Mouse (Mus musculus) midbrain, embryonic 15.5 days (tissue): ENCODE measurements at regions not wholly inside any gene's neighbourhood (a gene's known extent, or its start where the extent isn't known, plus 50 kb on each side); places are given as distances from the start of the nearest gene placed in this dataset.

Experiments
- ATAC-seq: fragments of 200-750 bp; cut with Nextera tagmentation; replicated peaks from 2 replicates; pipeline ENCODE4 v1.8.0; 2017; ENCODE audit warnings: moderate TSS enrichment
- H3K27ac ChIP-seq: fragments of 300-500 bp; sonication (generic); 2 replicates; pipeline ENCODE4 v1.5.1; 2015; ENCODE audit warnings: mild to moderate bottlenecking, inconsistent platforms
- H3K27me3 ChIP-seq: fragments of 300-500 bp; sonication (generic); replicated peaks from 2 replicates; pipeline ENCODE4 v1.6.1; 2015; ENCODE audit warnings: inconsistent platforms
- H3K36me3 ChIP-seq: fragments of 300-500 bp; sonication (generic); replicated peaks from 2 replicates; pipeline ENCODE4 v1.6.1; 2015; ENCODE audit warnings: inconsistent platforms
- H3K4me1 ChIP-seq: fragments of 300-500 bp; sonication (generic); 2 replicates; pipeline ENCODE4 v1.6.1; 2015; ENCODE audit warnings: inconsistent platforms
- H3K4me2 ChIP-seq: fragments of 300-500 bp; sonication (generic); 2 replicates; pipeline ENCODE4 v1.6.1; 2015; ENCODE audit warnings: inconsistent platforms, mild to moderate bottlenecking, moderate library complexity
- H3K4me3 ChIP-seq: fragments of 300-500 bp; sonication (generic); 2 replicates; pipeline ENCODE4 v1.5.1; 2015; ENCODE audit warnings: mild to moderate bottlenecking, inconsistent platforms
- H3K9ac ChIP-seq: fragments of 300-500 bp; sonication (generic); 2 replicates; pipeline ENCODE4 v1.6.1; 2015; ENCODE audit warnings: mild to moderate bottlenecking, inconsistent platforms
- H3K9me3 ChIP-seq: fragments of 300-500 bp; sonication (generic); 2 replicates; pipeline ENCODE4 v1.6.1; 2016; ENCODE audit warnings: inconsistent platforms
- WGBS: fragments of 180-500 bp; shearing (Covaris S2); methylation state at CpG from one replicate; pipeline ENCODE4 v1.1.7; 2015; ENCODE audit warnings: mixed read lengths; 5-methylcytosine and 5-hydroxymethylcytosine counted together

GRCm38 (mm10) chr7:130007993-130008583 is 416.4 kb downstream of the Wdr11 start:
- H3K27ac ChIP-seq = no peak overlapping the region
- H3K4me1 ChIP-seq = peaks cover 7% of the 10 kb centered on the region; the same call in 1 of the 2 replicates
- no peak overlapping the region for H3K4me3 ChIP-seq
- ATAC-seq = no peak
- no peak overlapping the region for H3K4me2 ChIP-seq
- H3K9me3 ChIP-seq = no peaks in the 10 kb centered on the region
- 36% methylated on average over 6 of the region's 6 CpGs for WGBS
- H3K9ac ChIP-seq = no peak overlapping the region
- no peaks in the 10 kb centered on the region for H3K36me3 ChIP-seq
- H3K27me3 ChIP-seq = peaks cover 6% of the 10 kb centered on the region; the same call in 1 of the 2 replicates

GRCm38 (mm10) chr7:130008591-130009418 is 417.1 kb downstream of the Wdr11 start:
- H3K4me1 ChIP-seq = peaks cover 7% of the 10 kb centered on the region; the same call in 1 of the 2 replicates
- WGBS = 58% methylated on average over 12 of the region's 12 CpGs
- no peak overlapping the region for H3K9ac ChIP-seq

DNA sequence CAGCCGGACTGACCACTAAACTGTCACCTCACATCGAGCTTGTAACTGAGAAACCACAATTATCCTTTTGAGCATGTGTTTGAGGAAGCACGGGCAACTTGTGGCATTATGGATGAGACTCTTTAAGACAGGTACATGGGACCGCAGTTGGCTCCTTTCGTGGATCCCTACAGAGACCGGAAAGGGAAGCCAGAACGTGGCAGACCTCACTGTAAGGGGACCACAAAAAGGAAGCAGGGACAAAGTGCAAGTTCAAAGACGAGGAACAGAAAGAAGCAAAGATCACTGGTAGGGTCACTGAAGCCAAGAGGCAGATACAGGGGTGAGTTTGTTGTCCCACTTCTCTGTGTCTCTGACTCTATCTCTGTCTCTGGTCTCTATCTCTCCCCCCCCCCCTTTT is 420.4 kb downstream of the Wdr11 start:
- no peaks in the 10 kb centered on the region for H3K4me1 ChIP-seq
- no peak overlapping the region for H3K4me2 ChIP-seq
- no peak overlapping the region for H3K9ac ChIP-seq
- H3K27ac ChIP-seq = no peak overlapping the region
- no peak overlapping the region for H3K4me3 ChIP-seq
- H3K27me3 ChIP-seq = peaks cover 3% of the 10 kb centered on the region; the same call in 1 of the 2 replicates
- no peaks in the 10 kb centered on the region for H3K9me3 ChIP-seq
- H3K36me3 ChIP-seq = no peaks in the 10 kb centered on the region
- ATAC-seq = no peak
- 80% methylated on average over 8 of the region's 8 CpGs for WGBS

More at GRCm38 (mm10) chr7:130008591-130009418, 417.1 kb downstream of the Wdr11 start:
- ATAC-seq = no peak
- H3K4me3 ChIP-seq = no peak overlapping the region
- H3K4me2 ChIP-seq = no peak overlapping the region
- H3K9me3 ChIP-seq = no peaks in the 10 kb centered on the region
- H3K27ac ChIP-seq = no peak overlapping the region
- no peaks in the 10 kb centered on the region for H3K36me3 ChIP-seq
- peaks cover 6% of the 10 kb centered on the region; the same call in 1 of the 2 replicates for H3K27me3 ChIP-seq

GRCm38 (mm10) chr7:130013109-130013508 is 421.4 kb downstream of the Wdr11 start:
- Histone ChIP-seq H3K9me3 (no peaks in the 10 kb centered on the region), H3K9ac (no peak overlapping the region), H3K27me3 (peaks cover 3% of the 10 kb centered on the region; the same call in 1 of the 2 replicates), H3K4me1 (no peaks in the 10 kb centered on the region), H3K36me3 (no peaks in the 10 kb centered on the region), H3K4me3 (no peak overlapping the region), H3K4me2 (no peak overlapping the region), H3K27ac (no peak overlapping the region)
- WGBS = 84% methylated on average over 6 of the region's 6 CpGs
- no peak for ATAC-seq

- no peak overlapping the region for H3K27ac ChIP-seq
- 78% methylated on average over 10 of the region's 10 CpGs for WGBS
- no peaks in the 10 kb centered on the region; the same call in 1 of the 2 replicates for H3K27me3 ChIP-seq
- ATAC-seq = no peak
- no peaks in the 10 kb centered on the region for H3K4me1 ChIP-seq
- no peak overlapping the region for H3K4me3 ChIP-seq
- no peaks in the 10 kb centered on the region for H3K36me3 ChIP-seq
- no peak overlapping the region for H3K9ac ChIP-seq
- H3K4me2 ChIP-seq = no peak overlapping the region
- H3K9me3 ChIP-seq = no peaks in the 10 kb centered on the region
Observed at GRCm38 (mm10) chr7:130014609-130015008, 422.9 kb downstream of the Wdr11 start.

DNA sequence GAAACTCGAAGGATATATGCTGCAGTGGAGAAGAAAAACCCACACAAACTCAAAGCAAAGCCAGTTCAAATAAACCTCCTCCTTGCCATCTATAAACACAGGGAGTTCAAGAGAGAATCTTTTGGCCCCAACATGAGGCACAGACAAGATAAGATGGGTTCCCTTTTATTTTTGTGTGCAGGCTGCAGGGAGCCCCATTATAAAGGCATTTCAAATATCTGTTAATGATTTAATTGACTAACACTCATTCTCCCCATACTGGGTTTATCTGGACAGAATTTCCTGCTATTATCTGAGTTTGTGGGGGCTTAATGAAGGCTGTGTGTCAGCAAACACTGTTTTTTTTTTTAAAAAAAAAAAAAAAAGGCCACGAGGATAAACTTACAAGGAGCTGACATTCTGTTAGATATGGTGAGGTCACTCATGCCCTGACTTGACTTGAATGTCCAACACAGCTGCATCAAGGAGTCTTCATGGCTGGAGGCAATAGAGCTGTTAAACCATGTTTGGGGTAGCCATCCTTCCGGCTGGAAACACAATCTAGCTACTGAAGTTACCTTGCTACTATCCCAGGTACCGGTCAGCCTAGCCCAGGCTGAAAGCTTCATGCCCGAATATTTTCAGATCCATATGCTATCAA is 423.8 kb downstream of the Wdr11 start:
- H3K36me3 ChIP-seq = no peaks in the 10 kb centered on the region
- no peaks in the 10 kb centered on the region; the same call in 1 of the 2 replicates for H3K27me3 ChIP-seq
- ATAC-seq = no peak
- H3K4me1 ChIP-seq = no peaks in the 10 kb centered on the region
- no peaks in the 10 kb centered on the region for H3K9me3 ChIP-seq
- 84% methylated on average over 5 of the region's 5 CpGs for WGBS
- no peak overlapping the region for H3K9ac ChIP-seq
- no peak overlapping the region for H3K4me3 ChIP-seq
- no peak overlapping the region for H3K27ac ChIP-seq
- H3K4me2 ChIP-seq = no peak overlapping the region

- Histone ChIP-seq H3K4me1 (no peaks in the 10 kb centered on the region), H3K27ac (no peak overlapping the region), H3K4me2 (no peak overlapping the region), H3K27me3 (no peaks in the 10 kb centered on the region; the same call in 1 of the 2 replicates), H3K9ac (no peak overlapping the region), H3K36me3 (no peaks in the 10 kb centered on the region), H3K4me3 (no peak overlapping the region), H3K9me3 (no peaks in the 10 kb centered on the region)
- no peak for ATAC-seq
- 79% methylated on average over 17 of the region's 17 CpGs for WGBS
Observed at GRCm38 (mm10) chr7:130016015-130016874, 424.6 kb downstream of the Wdr11 start.

DNA sequence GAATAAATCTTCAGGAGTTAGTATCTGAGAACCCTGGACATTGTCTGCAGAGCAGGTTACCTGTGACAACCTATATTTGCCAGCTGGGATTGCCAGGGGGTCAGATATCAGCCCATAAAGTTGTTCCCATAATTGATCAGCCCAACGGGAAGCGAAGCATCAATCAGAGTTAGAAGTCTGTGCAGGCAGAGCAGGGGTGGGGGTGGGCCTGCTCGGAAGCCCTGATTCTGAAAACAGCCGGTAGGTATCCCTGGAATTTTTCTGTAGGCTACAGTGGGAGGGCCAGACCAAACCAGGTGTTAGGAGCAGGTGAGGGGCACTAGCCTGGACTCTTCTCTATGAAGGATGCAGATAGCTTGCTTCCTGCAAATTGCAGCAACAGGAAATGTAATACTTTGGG is 427.2 kb downstream of the Wdr11 start:
- no peak overlapping the region for H3K4me3 ChIP-seq
- H3K9me3 ChIP-seq = no peaks in the 10 kb centered on the region
- no peak for ATAC-seq
- 73% methylated on average over 4 of the region's 4 CpGs for WGBS
- no peak overlapping the region for H3K27ac ChIP-seq
- no peak overlapping the region for H3K9ac ChIP-seq
- no peak overlapping the region for H3K4me2 ChIP-seq
- H3K27me3 ChIP-seq = no peaks in the 10 kb centered on the region
- no peaks in the 10 kb centered on the region for H3K36me3 ChIP-seq
- H3K4me1 ChIP-seq = no peaks in the 10 kb centered on the region

- H3K4me2 ChIP-seq = no peak overlapping the region
- no peak overlapping the region for H3K9ac ChIP-seq
- ATAC-seq = no peak
- no peak overlapping the region for H3K4me3 ChIP-seq
- no peaks in the 10 kb centered on the region for H3K36me3 ChIP-seq
- no peaks in the 10 kb centered on the region for H3K4me1 ChIP-seq
- H3K27me3 ChIP-seq = no peaks in the 10 kb centered on the region
- no peaks in the 10 kb centered on the region for H3K9me3 ChIP-seq
- no peak overlapping the region for H3K27ac ChIP-seq
Observed at GRCm38 (mm10) chr7:130028945-130029344, 437.3 kb downstream of the Wdr11 start.

DNA sequence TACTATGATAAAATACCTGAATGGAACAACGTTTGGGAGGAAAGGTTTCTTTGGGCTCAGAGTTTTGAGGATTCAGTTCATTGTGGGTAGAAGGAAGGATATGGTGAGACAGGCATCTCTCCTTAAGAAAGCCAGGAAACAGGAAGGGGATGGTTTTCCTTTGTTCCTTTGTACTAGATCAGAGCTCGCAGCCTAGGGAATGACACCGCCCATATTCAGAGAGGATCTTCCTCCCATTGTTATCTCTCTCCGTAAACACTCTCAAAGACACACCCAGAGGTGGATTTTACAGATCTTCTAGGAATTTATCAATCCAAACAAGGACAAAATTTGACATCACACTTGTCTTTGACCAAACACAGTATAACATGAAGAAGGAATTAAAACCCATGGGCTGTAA is 439.0 kb downstream of the Wdr11 start:
- no peaks in the 10 kb centered on the region for H3K4me1 ChIP-seq
- H3K9ac ChIP-seq = no peak overlapping the region
- no peak for ATAC-seq
- H3K4me2 ChIP-seq = no peak overlapping the region
- 87% methylated on average over 4 of the region's 4 CpGs for WGBS
- H3K27me3 ChIP-seq = no peaks in the 10 kb centered on the region
- no peak overlapping the region for H3K27ac ChIP-seq
- H3K9me3 ChIP-seq = no peaks in the 10 kb centered on the region
- no peaks in the 10 kb centered on the region for H3K36me3 ChIP-seq
- H3K4me3 ChIP-seq = no peak overlapping the region

GRCm38 (mm10) chr7:130036235-130036634 is 444.6 kb downstream of the Wdr11 start:
- H3K9me3 ChIP-seq = no peaks in the 10 kb centered on the region
- H3K36me3 ChIP-seq = no peaks in the 10 kb centered on the region
- no peak for ATAC-seq
- H3K4me1 ChIP-seq = no peaks in the 10 kb centered on the region
- no peak overlapping the region for H3K27ac ChIP-seq
- no peak overlapping the region for H3K4me3 ChIP-seq
- H3K4me2 ChIP-seq = no peak overlapping the region
- no peak overlapping the region for H3K9ac ChIP-seq
- WGBS = 16% methylated on average over 5 of the region's 5 CpGs
- no peaks in the 10 kb centered on the region; the same call in 1 of the 2 replicates for H3K27me3 ChIP-seq
